Mouse (Mus musculus): Measurements from ENCODE around the gene Msh4.
A peak's percentile ranks its signal among the peaks of the same experiment; 100 is the strongest.
"Not testable (repeated sequence)": the region's sequence is repeated elsewhere in the genome, so short reads cannot be mapped to it uniquely, and the experiment has no call there.

Msh4 gene

GRCm38 (mm10) chr3:153849368-153850015 lies 56.4 kb downstream of the Msh4 start:
- DNase-seq (ENCODE audit: low spot score in 2 of 2) = no peak

GRCm38 (mm10) chr3:153847207-153847733 lies 58.7 kb downstream of the Msh4 start:
- no peak for DNase-seq (ENCODE audit: low spot score in 2 of 2)

- DNase-seq (ENCODE audit: low spot score in 2 of 2) = no peak
Measured at GRCm38 (mm10) chr3:153846109-153846508, 59.8 kb downstream of the Msh4 start.

- no peak for DNase-seq (ENCODE audit: low spot score in 2 of 2)
Measured at GRCm38 (mm10) chr3:153845500-153845899, 60.4 kb downstream of the Msh4 start.

GRCm38 (mm10) chr3:153844757-153845156 lies 61.2 kb downstream of the Msh4 start:
- no peak for DNase-seq (ENCODE audit: low spot score in 2 of 2)

GRCm38 (mm10) chr3:153844030-153844429 lies 61.9 kb downstream of the Msh4 start, which contains the start of gene Asb17:
TSS of gene Asb17 (plus strand) at chr3:153844209.
- DNase-seq (ENCODE audit: low spot score in 2 of 2) = no peak

- no peak for DNase-seq (ENCODE audit: low spot score in 2 of 2)
Measured at GRCm38 (mm10) chr3:153837593-153837992, 68.3 kb downstream of the Msh4 start.

GRCm38 (mm10) chr3:153836316-153836715 lies 69.6 kb downstream of the Msh4 start:
- DNase-seq (ENCODE audit: low spot score in 2 of 2) = no peak

GRCm38 (mm10) chr3:153835455-153836086 lies 70.4 kb downstream of the Msh4 start:
- peak; percentile 37 to 61 for DNase-seq (ENCODE audit: low spot score in 2 of 2)

- no peak for DNase-seq (ENCODE audit: low spot score in 2 of 2)
Measured at GRCm38 (mm10) chr3:153834071-153834470, 71.9 kb downstream of the Msh4 start.

- no peak for DNase-seq (ENCODE audit: low spot score in 2 of 2)
Measured at GRCm38 (mm10) chr3:153832654-153832945, 73.3 kb downstream of the Msh4 start.

- DNase-seq (ENCODE audit: low spot score in 2 of 2) = no peak
Measured at GRCm38 (mm10) chr3:153831873-153832653, 73.9 kb downstream of the Msh4 start.

- no peak for DNase-seq (ENCODE audit: low spot score in 2 of 2)
Measured at GRCm38 (mm10) chr3:153831014-153831872, 74.7 kb downstream of the Msh4 start.

- DNase-seq (ENCODE audit: low spot score in 2 of 2) = not testable (repeated sequence)
Measured at GRCm38 (mm10) chr3:153829788-153830187, 76.2 kb downstream of the Msh4 start.

- DNase-seq (ENCODE audit: low spot score in 2 of 2) = no peak
Measured at GRCm38 (mm10) chr3:153826616-153827015, 79.3 kb downstream of the Msh4 start.

- no peak for DNase-seq (ENCODE audit: low spot score in 2 of 2)
Measured at GRCm38 (mm10) chr3:153825197-153825596, 80.7 kb downstream of the Msh4 start.

- DNase-seq (ENCODE audit: low spot score in 2 of 2) = no peak
Measured at GRCm38 (mm10) chr3:153823671-153824515, 82.0 kb downstream of the Msh4 start.

- DNase-seq (ENCODE audit: low spot score in 2 of 2) = peak in 1 of 2 experiments; percentile 35
Measured at GRCm38 (mm10) chr3:153819438-153819837, 86.5 kb downstream of the Msh4 start.

GRCm38 (mm10) chr3:153818723-153819122 lies 87.2 kb downstream of the Msh4 start:
- no peak for DNase-seq (ENCODE audit: low spot score in 2 of 2)

- DNase-seq (ENCODE audit: low spot score in 2 of 2) = no peak
Measured at GRCm38 (mm10) chr3:153817376-153817890, 88.5 kb downstream of the Msh4 start.
